Mouse (Mus musculus) C2C12 (cell line): Measurements from ENCODE around the gene Mcur1.

ENCODE experiments used
- CEBPB ChIP-seq: IDR thresholded peaks from one replicate; pipeline ENCODE4 v1.6.1; 2011; ENCODE audit warnings: low read depth, mild to moderate bottlenecking, control low read depth, moderate library complexity
- CTCF ChIP-seq: IDR thresholded peaks from one replicate; pipeline ENCODE4 v1.5.1; 2011; ENCODE audit not compliant: control insufficient read depth, insufficient read depth, insufficient read length
- FOSL1 ChIP-seq: IDR thresholded peaks from one replicate; pipeline ENCODE4 v1.8.0; 2011; ENCODE audit warnings: mild to moderate bottlenecking, low read length; ENCODE audit not compliant: poor library complexity, insufficient read depth, severe bottlenecking
- MAX ChIP-seq: IDR thresholded peaks from one replicate; pipeline ENCODE4 v1.6.1; 2011; ENCODE audit warnings: mild to moderate bottlenecking, control low read depth
- MYOD1 ChIP-seq: IDR thresholded peaks from one replicate; pipeline ENCODE4 v1.6.1; 2011; ENCODE audit warnings: low read depth; ENCODE audit not compliant: control insufficient read depth, insufficient read length
- MYOG ChIP-seq: IDR thresholded peaks from one replicate; pipeline ENCODE4 v1.6.1; 2011; ENCODE audit not compliant: control insufficient read depth, insufficient read length; ENCODE audit errors: extremely low read depth
- USF1 ChIP-seq: IDR thresholded peaks from one replicate; pipeline ENCODE4 v1.6.1; 2011; ENCODE audit warnings: low read depth, mild to moderate bottlenecking, control low read depth, moderate library complexity

DNA sequence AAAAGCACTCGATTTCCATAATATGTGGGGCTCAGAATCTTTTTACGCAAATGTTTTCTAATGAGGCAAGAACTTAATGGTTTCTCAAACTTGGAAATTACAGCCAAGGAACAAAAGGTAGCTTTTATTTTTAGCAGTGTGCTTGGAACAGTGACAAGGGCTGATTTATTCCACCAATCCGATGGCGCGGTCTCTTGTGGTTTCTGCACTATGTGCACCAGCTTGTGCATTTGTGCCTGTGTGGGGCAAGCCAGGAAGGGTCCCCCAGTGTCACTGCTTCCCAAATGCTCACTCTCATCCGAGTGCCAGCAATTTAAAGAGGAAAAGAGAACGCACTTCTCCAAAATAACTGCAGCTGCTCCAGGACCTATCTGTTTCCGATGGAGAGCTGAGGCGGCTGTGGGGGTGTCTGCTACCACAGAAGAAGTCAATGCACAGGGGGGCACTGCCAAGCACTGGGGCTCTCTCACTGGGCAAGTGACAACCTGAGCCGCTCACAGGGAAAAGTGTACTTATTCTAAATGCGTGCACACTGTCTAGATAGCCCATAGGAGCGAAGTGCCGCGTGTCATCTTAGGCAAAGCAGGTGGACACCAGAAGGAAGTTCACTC, 19.7 kb downstream of the Mcur1 start:
- TF ChIP-seq CTCF (no peak), MAX (no peak), USF1 (no peak), CEBPB (no peak), FOSL1 (no peak), MYOG (no peak), MYOD1 (no peak)
